Mouse (Mus musculus) urinary bladder, postnatal 14 days (tissue): ENCODE measurements around the gene Speer4f1.
"Not testable (repeated sequence)": the region's sequence is repeated elsewhere in the genome, so short reads cannot be mapped to it uniquely, and the experiment has no call there.

Experiments used
- DNase-seq: peaks from one replicate; pipeline ENCODE4 v3.0.0; 2021; ENCODE audit warnings: low spot score

Speer4f1 gene

GRCm38 (mm10) chr5:17475798-17476197, at the start of gene Speer4f1:
Speer4f1 (plus strand) TSS chr5:17476098.
- DNase-seq = not testable (repeated sequence)

GRCm38 (mm10) chr5:17426930-17427329, 49.0 kb upstream of the Speer4f1 start:
- no peak for DNase-seq

GRCm38 (mm10) chr5:17434721-17435120, 41.2 kb upstream of the Speer4f1 start:
- no peak for DNase-seq

GRCm38 (mm10) chr5:17436209-17436608, 39.7 kb upstream of the Speer4f1 start:
- DNase-seq = no peak

GRCm38 (mm10) chr5:17439487-17440102, 36.3 kb upstream of the Speer4f1 start:
- no peak for DNase-seq

GRCm38 (mm10) chr5:17454059-17454458, 21.8 kb upstream of the Speer4f1 start:
- no peak for DNase-seq

- DNase-seq = no peak
Measured at GRCm38 (mm10) chr5:17454952-17455586, 20.8 kb upstream of the Speer4f1 start.

GRCm38 (mm10) chr5:17456671-17457070, 19.2 kb upstream of the Speer4f1 start:
- no peak for DNase-seq

- DNase-seq = not testable (repeated sequence)
Measured at GRCm38 (mm10) chr5:17468120-17468519, 7.8 kb upstream of the Speer4f1 start.

GRCm38 (mm10) chr5:17476476-17476875, 578 bp downstream of the Speer4f1 start:
- no peak for DNase-seq

GRCm38 (mm10) chr5:17489894-17490293, 14.0 kb downstream of the Speer4f1 start:
- DNase-seq = no peak

- DNase-seq = no peak
Measured at GRCm38 (mm10) chr5:17495616-17496015, 19.7 kb downstream of the Speer4f1 start.

GRCm38 (mm10) chr5:17496650-17497049, 20.8 kb downstream of the Speer4f1 start:
- DNase-seq = no peak

- DNase-seq = no peak
Measured at GRCm38 (mm10) chr5:17499873-17500329, 24.0 kb downstream of the Speer4f1 start.

- no peak for DNase-seq
Measured at GRCm38 (mm10) chr5:17500866-17501265, 25.0 kb downstream of the Speer4f1 start.

GRCm38 (mm10) chr5:17505540-17505939, 29.6 kb downstream of the Speer4f1 start:
- DNase-seq = peak; percentile 6

GRCm38 (mm10) chr5:17508038-17508437, 32.1 kb downstream of the Speer4f1 start:
- DNase-seq = no peak
